ENCODE assay signal across 9 mouse cellular contexts in genomic region chr3:9403255-9404050, GRCm38 (mm10).
DNase-seq lines count a peak whose midpoint lies in the region; ATAC-seq and TF ChIP-seq lines count a peak whose summit lies in the region.
"Had no signal": no experiment of that assay in that cellular context is flagged by ENCODE, and none has a peak within 500 bp of the region (broad histone marks: within the 10 kb centered on the region; RNA-seq: fewer than 3 reads in every experiment).

No protein-coding gene starts in this region.

- intact Hi-C loops in heart, postnatal 25 days (cut with DNase I): loop anchor here (5.0 kb wide), 3 partner anchors 189 to 554 kb away; no protein-coding TSS in a partner anchor

- no peaks in the 10 kb centered on the region for H3K27me3 ChIP-seq in heart, postnatal 0 days (ENCODE audit: control insufficient read depth, insufficient read depth, low read length)
- H3K27me3 ChIP-seq in hindbrain, embryonic 14.5 days (ENCODE audit: control insufficient read depth, insufficient read depth, low read length): no peaks in the 10 kb centered on the region

- H3K4me3 ChIP-seq in heart, postnatal 0 days (ENCODE audit: low read depth, low read length): no peak overlapping the region
- no peak overlapping the region for H3K4me3 ChIP-seq in hindbrain, embryonic 14.5 days (replicated peaks; ENCODE audit: low read length)

- H3K4me1 ChIP-seq in heart, postnatal 0 days (ENCODE audit: control insufficient read depth, insufficient read depth): peaks cover 28% of the 10 kb centered on the region
- peaks cover 26% of the 10 kb centered on the region for H3K4me1 ChIP-seq in hindbrain, embryonic 14.5 days (replicated peaks; ENCODE audit: control insufficient read depth, insufficient read depth, low read length)

- no peak overlapping the region for H3K27ac ChIP-seq in heart, postnatal 0 days (ENCODE audit: low read depth)
- 0 out of 2 replicates have a peak overlapping the region, but pooled peaks have one; percentile 14 for H3K27ac ChIP-seq in hindbrain, embryonic 14.5 days

- 59% methylated on average over 5 of the region's 5 CpGs for WGBS in heart, postnatal 0 days
- WGBS in hindbrain, embryonic 14.5 days: 68% methylated on average over 5 of the region's 5 CpGs

- TF ChIP-seq CTCF in heart, postnatal 0 days (IDR thresholded peaks at IDR 0.05; ENCODE audit: low read depth): no peak

- no peaks in the 10 kb centered on the region for H3K9me3 ChIP-seq in heart, postnatal 0 days (replicated peaks; ENCODE audit: control insufficient read depth, low read length)
- H3K9me3 ChIP-seq in hindbrain, embryonic 14.5 days (ENCODE audit: control insufficient read depth, low read length): no peaks in the 10 kb centered on the region

- no peaks in the 10 kb centered on the region for H3K36me3 ChIP-seq in heart, postnatal 0 days (replicated peaks; ENCODE audit: control insufficient read depth, insufficient read depth, low read length)
- H3K36me3 ChIP-seq in hindbrain, embryonic 14.5 days (replicated peaks; ENCODE audit: control insufficient read depth, insufficient read depth): no peaks in the 10 kb centered on the region

- TF ChIP-seq EP300 in heart, postnatal 0 days (IDR thresholded peaks at IDR 0.05; ENCODE audit: low read depth): no peak

- peak overlapping the region; percentile 29; the same call in 1 of the 2 replicates for H3K4me2 ChIP-seq in heart, postnatal 0 days (ENCODE audit: low read depth, low read length)
- no peak overlapping the region for H3K4me2 ChIP-seq in hindbrain, embryonic 14.5 days (replicated peaks)

- H3K9ac ChIP-seq in heart, postnatal 0 days (replicated peaks; ENCODE audit: low read depth, low read length): no peak overlapping the region
- no peak overlapping the region for H3K9ac ChIP-seq in hindbrain, embryonic 14.5 days

- no peak for DNase-seq in heart, postnatal 0 days (ENCODE audit: low spot score)
- no peak for DNase-seq in heart, postnatal 25 days (ENCODE audit: low spot score)
- DNase-seq in MN1 (ENCODE audit: low spot score): peak; percentile 79
- DNase-seq in hindbrain, embryonic 14.5 days (ENCODE audit: low spot score): no peak
- no peak for DNase-seq in frontal cortex, postnatal 25 days (ENCODE audit: low spot score in 2 of 2)
- no peak for DNase-seq in cerebellum, adult 18-20 months
- DNase-seq in cerebellum, adult 11 months: no peak
- DNase-seq: cerebellum, postnatal 25 days had no signal

- ATAC-seq in heart, postnatal 0 days (ENCODE audit: insufficient read depth, low read depth): no peak
- 0 out of 2 replicates have a peak, but pooled peaks have one; percentile 22 for ATAC-seq in hindbrain, embryonic 14.5 days (ENCODE audit: low FRiP score)
- ATAC-seq in megakaryocyte progenitor cell, adult 5-6 weeks (replicated peaks; ENCODE audit: poor library complexity): peak; percentile 51
